Mouse (Mus musculus) C2C12 (cell line): ENCODE measurements around the gene Sfta2. TPM values are rescaled to one million over a fixed set of nuclear protein-coding genes. Genes with fewer than 3 reads are reported as not detected.
A peak's percentile ranks its signal among the peaks of the same experiment; 100 is the strongest.

Experiments
- H3K27me3 ChIP-seq: one replicate; pipeline ENCODE4 v1.6.1; 2011; ENCODE audit not compliant: control insufficient read depth, insufficient read depth, insufficient read length
- H3K36me3 ChIP-seq: one replicate; pipeline ENCODE4 v1.6.1; 2011; ENCODE audit not compliant: control insufficient read depth, insufficient read depth
- H3K4me3 ChIP-seq: one replicate; pipeline ENCODE4 v1.5.1; 2011; ENCODE audit warnings: mild to moderate bottlenecking, control low read depth; ENCODE audit not compliant: poor library complexity, insufficient read depth, severe bottlenecking
- H3K79me2 ChIP-seq: one replicate; pipeline ENCODE4 v1.6.1; 2011; ENCODE audit not compliant: control insufficient read depth, insufficient read depth
- H3K79me3 ChIP-seq: one replicate; pipeline ENCODE4 v1.6.1; 2011; ENCODE audit warnings: low read depth, control low read depth
- H3ac ChIP-seq: one replicate; pipeline ENCODE3; 2011; ENCODE audit warnings: low read depth; ENCODE audit not compliant: control insufficient read depth, insufficient read length
- CEBPB ChIP-seq: IDR thresholded peaks from one replicate; pipeline ENCODE4 v1.6.1; 2011; ENCODE audit warnings: low read depth, mild to moderate bottlenecking, control low read depth, moderate library complexity
- CTCF ChIP-seq: IDR thresholded peaks from one replicate; pipeline ENCODE4 v1.5.1; 2011; ENCODE audit not compliant: control insufficient read depth, insufficient read depth, insufficient read length
- FOSL1 ChIP-seq: IDR thresholded peaks from one replicate; pipeline ENCODE4 v1.8.0; 2011; ENCODE audit warnings: mild to moderate bottlenecking, low read length; ENCODE audit not compliant: poor library complexity, insufficient read depth, severe bottlenecking
- MAX ChIP-seq: IDR thresholded peaks from one replicate; pipeline ENCODE4 v1.6.1; 2011; ENCODE audit warnings: mild to moderate bottlenecking, control low read depth
- MYOD1 ChIP-seq: IDR thresholded peaks from one replicate; pipeline ENCODE4 v1.6.1; 2011; ENCODE audit warnings: low read depth; ENCODE audit not compliant: control insufficient read depth, insufficient read length
- MYOG ChIP-seq: IDR thresholded peaks from one replicate; pipeline ENCODE4 v1.6.1; 2011; ENCODE audit not compliant: control insufficient read depth, insufficient read length; ENCODE audit errors: extremely low read depth
- USF1 ChIP-seq: IDR thresholded peaks from one replicate; pipeline ENCODE4 v1.6.1; 2011; ENCODE audit warnings: low read depth, mild to moderate bottlenecking, control low read depth, moderate library complexity
- polyA plus RNA-seq: library from polyadenylated mRNA; unstranded; fragments of >200 nt; fragmentation: generic; extraction: Trizol; gene quantifications from one replicate; pipeline ENCODE4 v1.2.1, GENCODE M21; 2012; ENCODE audit warnings: missing spikeins

Sfta2 gene
- polyA plus RNA-seq, 1 experiment = not detected

DNA sequence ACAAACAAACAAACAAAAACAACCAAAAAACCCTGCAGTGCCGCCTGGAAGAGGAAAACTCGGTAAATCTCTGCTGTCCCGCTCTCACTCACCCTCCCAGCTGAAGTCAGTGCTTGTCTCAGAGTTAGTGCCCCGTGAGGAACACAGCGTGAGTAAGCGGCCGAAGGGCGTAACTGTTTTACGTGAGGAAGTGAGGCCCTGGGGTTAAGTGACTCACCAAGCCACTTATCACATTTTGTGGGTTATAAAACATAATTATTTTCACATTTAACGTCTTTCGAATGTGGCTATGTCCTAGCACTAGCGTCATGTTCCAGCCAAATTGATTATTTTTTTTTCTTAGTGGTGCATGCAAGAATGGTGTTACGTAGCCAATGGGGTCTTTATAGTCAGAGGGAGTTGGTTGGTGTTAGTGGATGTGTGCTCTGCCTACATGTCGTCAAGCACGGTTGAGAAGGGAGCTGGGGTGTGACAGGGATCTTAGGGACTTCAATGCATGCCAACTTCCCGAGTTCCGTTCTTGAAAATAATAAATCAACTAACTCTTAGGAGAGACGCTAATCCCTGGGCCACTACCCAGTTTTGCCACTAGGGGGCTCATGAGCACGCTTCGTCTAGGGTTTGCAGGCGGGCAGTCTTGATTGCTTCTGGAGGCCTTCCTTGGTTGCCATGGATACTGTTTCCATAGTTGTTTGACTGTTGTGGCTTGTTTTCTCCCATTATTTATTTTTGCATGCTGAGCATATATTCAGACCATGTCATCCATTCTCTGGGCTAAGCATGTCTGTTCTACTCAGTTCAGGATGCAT is 10.7 kb upstream of the Sfta2 start:
- no peak for TF ChIP-seq MYOG
- no peak for TF ChIP-seq MYOD1
- peak; percentile 82 for TF ChIP-seq FOSL1
- no peak for TF ChIP-seq USF1
- peak; percentile 46 for TF ChIP-seq CTCF
- TF ChIP-seq MAX = no peak
- peak; percentile 5 for TF ChIP-seq CEBPB
- Histone ChIP-seq H3K4me3 (no peak overlapping the region), H3K27me3 (no peaks in the 10 kb centered on the region), H3K79me3 (no peaks in the 10 kb centered on the region), H3K79me2 (no peaks in the 10 kb centered on the region), H3K36me3 (no peaks in the 10 kb centered on the region), H3ac (no peak overlapping the region)

DNA sequence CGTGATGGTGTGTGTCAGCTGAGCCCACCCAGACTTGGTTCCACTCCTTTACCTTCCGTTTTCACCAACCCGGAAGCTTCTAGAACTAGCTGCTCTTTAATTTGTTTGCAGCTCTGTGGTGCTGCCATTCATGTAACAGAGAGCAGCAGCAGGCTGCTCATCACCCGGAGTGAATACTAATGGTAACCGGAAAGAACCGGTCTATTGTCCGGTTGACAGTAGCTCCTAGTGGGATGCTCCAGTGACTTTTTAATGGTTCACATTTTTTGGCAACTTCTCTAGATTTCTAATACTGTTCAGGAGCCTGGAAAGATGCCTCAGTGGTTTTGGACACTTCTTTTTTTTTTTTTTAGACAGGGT is 10.2 kb upstream of the Sfta2 start:
- Histone ChIP-seq H3K79me2 (no peaks in the 10 kb centered on the region), H3K4me3 (no peak overlapping the region), H3ac (no peak overlapping the region), H3K27me3 (no peaks in the 10 kb centered on the region), H3K36me3 (no peaks in the 10 kb centered on the region), H3K79me3 (no peaks in the 10 kb centered on the region)
- no peak for TF ChIP-seq CTCF
- no peak for TF ChIP-seq CEBPB
- TF ChIP-seq FOSL1 = no peak
- no peak for TF ChIP-seq MYOD1
- no peak for TF ChIP-seq USF1
- no peak for TF ChIP-seq MAX

- Histone ChIP-seq H3ac (no peak overlapping the region), H3K79me2 (no peaks in the 10 kb centered on the region), H3K36me3 (no peaks in the 10 kb centered on the region), H3K4me3 (no peak overlapping the region), H3K27me3 (no peaks in the 10 kb centered on the region), H3K79me3 (no peaks in the 10 kb centered on the region)
- TF ChIP-seq USF1 (no peak), CTCF (no peak), MYOD1 (no peak), MYOG (no peak), FOSL1 (no peak), CEBPB (no peak), MAX (no peak)
Observed at GRCm38 (mm10) chr17:35591731-35592130, 9.6 kb upstream of the Sfta2 start.

DNA sequence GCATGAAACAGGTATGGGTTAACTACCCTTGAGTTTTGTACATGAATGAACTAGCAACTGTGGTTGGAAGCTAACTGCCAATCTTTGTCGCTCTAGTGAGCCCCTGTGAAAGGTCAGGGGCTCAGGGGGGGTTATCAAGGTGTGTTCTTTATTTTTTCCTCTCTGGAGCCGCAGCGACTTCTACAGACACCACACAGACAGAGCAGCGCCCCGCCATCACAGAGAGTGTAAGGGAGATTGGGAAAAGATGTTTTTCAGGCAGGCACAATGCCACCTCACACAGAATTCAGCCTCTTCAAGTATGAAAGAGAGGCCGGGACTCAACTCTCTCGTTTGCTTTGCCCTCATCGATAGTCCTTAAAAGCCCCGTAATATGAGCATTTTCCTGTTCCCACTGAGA is 9.2 kb upstream of the Sfta2 start:
- Histone ChIP-seq H3K79me3 (no peaks in the 10 kb centered on the region), H3K36me3 (no peaks in the 10 kb centered on the region), H3K27me3 (no peaks in the 10 kb centered on the region), H3K79me2 (no peaks in the 10 kb centered on the region), H3K4me3 (no peak overlapping the region), H3ac (no peak overlapping the region)
- TF ChIP-seq MYOG (no peak), MYOD1 (no peak), CTCF (no peak), USF1 (no peak), CEBPB (no peak), FOSL1 (no peak), MAX (no peak)

GRCm38 (mm10) chr17:35593786-35594185 is 7.6 kb upstream of the Sfta2 start:
- H3ac ChIP-seq = no peak overlapping the region
- TF ChIP-seq MYOG (no peak), USF1 (no peak), CEBPB (no peak), FOSL1 (no peak), MAX (no peak), MYOD1 (no peak), CTCF (no peak)
- H3K4me3 ChIP-seq = no peak overlapping the region
- no peaks in the 10 kb centered on the region for H3K79me2 ChIP-seq
- no peaks in the 10 kb centered on the region for H3K36me3 ChIP-seq
- H3K27me3 ChIP-seq = no peaks in the 10 kb centered on the region
- no peaks in the 10 kb centered on the region for H3K79me3 ChIP-seq

GRCm38 (mm10) chr17:35594456-35594855 is 6.9 kb upstream of the Sfta2 start:
- Histone ChIP-seq H3K27me3 (no peaks in the 10 kb centered on the region), H3K4me3 (no peak overlapping the region), H3K36me3 (no peaks in the 10 kb centered on the region), H3K79me2 (no peaks in the 10 kb centered on the region), H3K79me3 (no peaks in the 10 kb centered on the region), H3ac (no peak overlapping the region)
- TF ChIP-seq MYOG (no peak), FOSL1 (no peak), MYOD1 (no peak), CEBPB (no peak), USF1 (no peak), CTCF (no peak), MAX (no peak)
